Mouse (Mus musculus): ENCODE results near the gene Plekhm2.

GRCm38 (mm10) chr4:141639474-141639873 is 25.2 kb downstream of the Plekhm2 start:
- TF ChIP-seq POLR2A (IDR thresholded peaks at IDR 0.05; ENCODE audit: borderline replicate concordance, extremely low read depth, insufficient read depth, insufficient read length, poor library complexity, severe bottlenecking) (no peak), CTCF (IDR thresholded peaks at IDR 0.05; ENCODE audit: borderline replicate concordance, extremely low read depth, insufficient read depth, insufficient read length) (no peak)
